Mouse (Mus musculus): Measurements from ENCODE around the gene Ppm1h.

- TF ChIP-seq CTCF (IDR thresholded peaks at IDR 0.05; ENCODE audit: low read depth) (no peak), EP300 (IDR thresholded peaks at IDR 0.05; ENCODE audit: low read depth) (no peak)
These were observed 181.5 kb downstream of the Ppm1h start for GRCm38 (mm10) chr10:122860076-122860475.
